Mouse (Mus musculus): ENCODE measurements around the gene Ntsr1. TPM values are rescaled to one million over a fixed set of nuclear protein-coding genes. Genes with fewer than 3 reads are reported as not detected.

Ntsr1 gene
- total and polyA plus RNA-seq, 3 experiments: not detected

DNA sequence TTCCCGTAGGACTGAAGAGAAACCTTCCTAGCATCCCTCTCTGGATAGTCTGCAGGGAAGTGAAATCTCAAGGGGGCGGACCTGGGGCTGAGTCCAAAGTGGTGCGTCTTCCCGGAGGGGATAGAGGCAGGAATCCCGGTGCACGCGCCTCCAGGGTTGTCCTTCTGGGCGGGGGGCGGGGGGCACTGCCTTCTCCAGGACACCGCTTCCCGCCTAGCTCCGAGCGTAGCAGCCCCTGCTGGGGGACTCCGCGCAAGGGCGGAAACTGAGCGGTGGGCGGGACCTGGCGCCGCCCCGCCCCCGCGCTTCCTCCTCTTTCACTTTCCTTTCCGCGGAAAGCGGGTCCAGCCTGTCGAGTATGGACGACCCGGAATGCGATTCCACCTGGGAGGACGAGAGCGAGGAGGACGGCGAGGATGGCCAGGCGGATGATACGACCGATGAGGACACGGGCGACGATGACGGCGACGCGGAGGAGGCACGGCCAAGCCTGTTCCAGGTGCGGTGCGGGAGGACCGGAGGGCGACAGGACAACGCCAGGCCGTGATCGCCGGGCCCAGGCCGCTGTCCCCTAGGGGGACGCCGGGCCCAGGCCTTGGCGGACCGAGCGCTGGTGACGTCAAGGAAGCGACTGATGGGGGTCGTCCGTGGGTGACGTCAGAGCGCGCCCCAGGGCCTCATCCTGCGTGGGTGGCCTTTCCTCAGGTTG, 89.5 kb downstream of the Ntsr1 start, which contains the start of gene Ogfr (continued):
- TF ChIP-seq RAD21 (IDR thresholded peaks at IDR 0.05; ENCODE audit: low read depth, low read length): no peak
- TF ChIP-seq TCF12 (IDR thresholded peaks at IDR 0.05; ENCODE audit: low read depth, low read length): no peak; the same call in 1 of the 2 replicates
- peak; percentile 66; the same call in 1 of the 2 replicates for TF ChIP-seq ELF1 (IDR thresholded peaks at IDR 0.05; ENCODE audit: low read depth, low read length)

Other genes with a start within 250 kb of the Ntsr1 start
- gene Rps21, start 242.6 kb upstream of the Ntsr1 start, total RNA-seq (2012; rRNA removed): 4,335 and 4,916 TPM in 2 replicates
- gene Rps21, start 242.6 kb upstream of the Ntsr1 start, polyA plus RNA-seq (2012; ENCODE audit: insufficient read depth in 1 of 2, insufficient read length in 2 of 2, low read depth in 1 of 2, low replicate concordance in 2 of 2, missing spikeins in 1 of 2): 1,000 to 10,000 TPM in 1 of 2 experiments, 100 to 1,000 TPM in 1; 995 to 1,182 TPM
- 9.3 and 10.7 TPM in 2 replicates for gene Cables2, start 226.5 kb upstream of the Ntsr1 start, total RNA-seq (2012; rRNA removed)
- gene Cables2, start 226.5 kb upstream of the Ntsr1 start, polyA plus RNA-seq (2012; ENCODE audit: insufficient read depth in 1 of 2, insufficient read length in 2 of 2, low read depth in 1 of 2, low replicate concordance in 2 of 2, missing spikeins in 1 of 2): 10 to 100 TPM in 1 of 2 experiments, not detected in 1; 16.7 TPM
- gene Rbbp8nl, start 210.1 kb upstream of the Ntsr1 start, total RNA-seq (2012; rRNA removed): not detected in 2 replicates
- not detected for gene Rbbp8nl, start 210.1 kb upstream of the Ntsr1 start, polyA plus RNA-seq (2012; ENCODE audit: insufficient read depth in 1 of 2, insufficient read length in 2 of 2, low read depth in 1 of 2, low replicate concordance in 2 of 2, missing spikeins in 1 of 2)
- gene Gata5, start 165.3 kb upstream of the Ntsr1 start, total RNA-seq (2012; rRNA removed): not detected in 2 replicates
- not detected for gene Gata5, start 165.3 kb upstream of the Ntsr1 start, polyA plus RNA-seq (2012; ENCODE audit: insufficient read depth in 1 of 2, insufficient read length in 2 of 2, low read depth in 1 of 2, low replicate concordance in 2 of 2, missing spikeins in 1 of 2)
- not detected in 2 replicates for gene Slco4a1, start 43.7 kb upstream of the Ntsr1 start, total RNA-seq (2012; rRNA removed)
- not detected for gene Slco4a1, start 43.7 kb upstream of the Ntsr1 start, polyA plus RNA-seq (2012; ENCODE audit: insufficient read depth in 1 of 2, insufficient read length in 2 of 2, low read depth in 1 of 2, low replicate concordance in 2 of 2, missing spikeins in 1 of 2)
- 40.3 and 44.9 TPM in 2 replicates for gene Mrgbp, start 81.3 kb downstream of the Ntsr1 start, total RNA-seq (2012; rRNA removed)
- 10 to 100 TPM in 1 of 2 experiments, not detected in 1; 54.5 TPM for gene Mrgbp, start 81.3 kb downstream of the Ntsr1 start, polyA plus RNA-seq (2012; ENCODE audit: insufficient read depth in 1 of 2, insufficient read length in 2 of 2, low read depth in 1 of 2, low replicate concordance in 2 of 2, missing spikeins in 1 of 2)
- gene Ogfr, start 89.3 kb downstream of the Ntsr1 start, total RNA-seq (2012; rRNA removed): 29.3 and 38.6 TPM in 2 replicates
- 10 to 100 TPM in 1 of 2 experiments, not detected in 1; 44.7 TPM for gene Ogfr, start 89.3 kb downstream of the Ntsr1 start, polyA plus RNA-seq (2012; ENCODE audit: insufficient read depth in 1 of 2, insufficient read length in 2 of 2, low read depth in 1 of 2, low replicate concordance in 2 of 2, missing spikeins in 1 of 2)
- 0.10 and 0.15 TPM in 2 replicates for gene Col9a3, start 97.8 kb downstream of the Ntsr1 start, total RNA-seq (2012; rRNA removed)
- gene Col9a3, start 97.8 kb downstream of the Ntsr1 start, polyA plus RNA-seq (2012; ENCODE audit: insufficient read depth in 1 of 2, insufficient read length in 2 of 2, low read depth in 1 of 2, low replicate concordance in 2 of 2, missing spikeins in 1 of 2): under 1 TPM in 1 of 2 experiments, not detected in 1; 0.56 TPM
- not detected in 2 replicates for gene Tcfl5, start 142.7 kb downstream of the Ntsr1 start, total RNA-seq (2012; rRNA removed)
- gene Tcfl5, start 142.7 kb downstream of the Ntsr1 start, polyA plus RNA-seq (2012; ENCODE audit: insufficient read depth in 1 of 2, insufficient read length in 2 of 2, low read depth in 1 of 2, low replicate concordance in 2 of 2, missing spikeins in 1 of 2): not detected
- 27.9 and 30.1 TPM in 2 replicates for gene Dido1, start 210.0 kb downstream of the Ntsr1 start, total RNA-seq (2012; rRNA removed)
- gene Dido1, start 210.0 kb downstream of the Ntsr1 start, polyA plus RNA-seq (2012; ENCODE audit: insufficient read depth in 1 of 2, insufficient read length in 2 of 2, low read depth in 1 of 2, low replicate concordance in 2 of 2, missing spikeins in 1 of 2): 10 to 100 TPM; 17.8 to 35.1 TPM
- gene Gid8, start 210.1 kb downstream of the Ntsr1 start, total RNA-seq (2012; rRNA removed): 42.7 and 52.8 TPM in 2 replicates
- 10 to 100 TPM in 1 of 2 experiments, not detected in 1; 65.5 TPM for gene Gid8, start 210.1 kb downstream of the Ntsr1 start, polyA plus RNA-seq (2012; ENCODE audit: insufficient read depth in 1 of 2, insufficient read length in 2 of 2, low read depth in 1 of 2, low replicate concordance in 2 of 2, missing spikeins in 1 of 2)
- gene Slc17a9, start 225.3 kb downstream of the Ntsr1 start, total RNA-seq (2012; rRNA removed): 6.5 and 6.7 TPM in 2 replicates
- 10 to 100 TPM in 1 of 2 experiments, not detected in 1; 16.1 TPM for gene Slc17a9, start 225.3 kb downstream of the Ntsr1 start, polyA plus RNA-seq (2012; ENCODE audit: insufficient read depth in 1 of 2, insufficient read length in 2 of 2, low read depth in 1 of 2, low replicate concordance in 2 of 2, missing spikeins in 1 of 2)